Mouse (Mus musculus): Measurements from ENCODE around the gene Gm28042. TPM values are rescaled to one million over a fixed set of nuclear protein-coding genes. Genes with fewer than 3 reads are reported as not detected.
A peak's percentile ranks its signal among the peaks of the same experiment; 100 is the strongest.

Gm28042 gene
- polyA plus RNA-seq, 1 experiment from 2014 or later = 3.2 TPM

- 41% methylated on average over 4 of the region's 4 CpGs for WGBS
- H3K36me3 ChIP-seq = peaks cover 34% of the 10 kb centered on the region
- H3K4me2 ChIP-seq = no peak overlapping the region
- H3K4me3 ChIP-seq = no peak overlapping the region
- no peaks in the 10 kb centered on the region for H3K9me3 ChIP-seq (replicated peaks)
- peaks cover 9% of the 10 kb centered on the region for H3K4me1 ChIP-seq (replicated peaks)
- peaks cover 10% of the 10 kb centered on the region; the same call in 1 of the 2 replicates for H3K27me3 ChIP-seq (replicated peaks)
- no peak for ATAC-seq (ENCODE audit: insufficient number of reproducible peaks, low FRiP score)
- no peak overlapping the region for H3K9ac ChIP-seq
- no peak overlapping the region for H3K27ac ChIP-seq (ENCODE audit: poor library complexity, severe bottlenecking)
Observed at GRCm38 (mm10) chr2:120044101-120044603, 16.9 kb downstream of the Gm28042 start.

- Histone ChIP-seq H3K4me1 (replicated peaks) (peaks cover 9% of the 10 kb centered on the region), H3K9me3 (replicated peaks) (no peaks in the 10 kb centered on the region), H3K4me2 (no peak overlapping the region), H3K36me3 (peaks cover 29% of the 10 kb centered on the region), H3K4me3 (no peak overlapping the region), H3K9ac (no peak overlapping the region), H3K27me3 (replicated peaks) (peaks cover 14% of the 10 kb centered on the region; the same call in 1 of the 2 replicates), H3K27ac (ENCODE audit: poor library complexity, severe bottlenecking) (no peak overlapping the region)
- WGBS = 72% methylated on average over 3 of the region's 3 CpGs
- no peak for ATAC-seq (ENCODE audit: insufficient number of reproducible peaks, low FRiP score)
Observed at GRCm38 (mm10) chr2:120044676-120045075, 17.4 kb downstream of the Gm28042 start.

GRCm38 (mm10) chr2:120046486-120047310 lies 19.4 kb downstream of the Gm28042 start:
- Histone ChIP-seq H3K36me3 (peaks cover 9% of the 10 kb centered on the region), H3K4me2 (no peak overlapping the region), H3K27me3 (replicated peaks) (peaks cover 20% of the 10 kb centered on the region), H3K9ac (no peak overlapping the region), H3K4me3 (no peak overlapping the region), H3K4me1 (replicated peaks) (peaks cover 9% of the 10 kb centered on the region), H3K27ac (ENCODE audit: poor library complexity, severe bottlenecking) (no peak overlapping the region), H3K9me3 (replicated peaks) (no peaks in the 10 kb centered on the region)
- ATAC-seq (ENCODE audit: insufficient number of reproducible peaks, low FRiP score) = no peak
- WGBS = 59% methylated on average over 14 of the region's 14 CpGs

GRCm38 (mm10) chr2:120048173-120048572 lies 20.9 kb downstream of the Gm28042 start:
- no peak for ATAC-seq (ENCODE audit: insufficient number of reproducible peaks, low FRiP score)

GRCm38 (mm10) chr2:120049632-120050274 lies 22.5 kb downstream of the Gm28042 start:
- H3K36me3 ChIP-seq = no peaks in the 10 kb centered on the region
- no peaks in the 10 kb centered on the region for H3K9me3 ChIP-seq (replicated peaks)
- no peak overlapping the region for H3K27ac ChIP-seq (ENCODE audit: poor library complexity, severe bottlenecking)
- 54% methylated on average over 10 of the region's 10 CpGs for WGBS
- H3K4me2 ChIP-seq = no peak overlapping the region
- peaks cover 11% of the 10 kb centered on the region for H3K4me1 ChIP-seq (replicated peaks)
- no peak overlapping the region for H3K4me3 ChIP-seq
- ATAC-seq (ENCODE audit: insufficient number of reproducible peaks, low FRiP score) = peak; percentile 39; the same call in 1 of the 2 replicates
- H3K27me3 ChIP-seq (replicated peaks) = peaks cover 21% of the 10 kb centered on the region
- H3K9ac ChIP-seq = no peak overlapping the region

More at GRCm38 (mm10) chr2:120048173-120048572, 20.9 kb downstream of the Gm28042 start:
- Histone ChIP-seq H3K9me3 (replicated peaks) (no peaks in the 10 kb centered on the region), H3K36me3 (no peaks in the 10 kb centered on the region), H3K4me1 (replicated peaks) (peaks cover 9% of the 10 kb centered on the region), H3K27me3 (replicated peaks) (peaks cover 21% of the 10 kb centered on the region), H3K4me3 (no peak overlapping the region), H3K4me2 (no peak overlapping the region), H3K27ac (ENCODE audit: poor library complexity, severe bottlenecking) (no peak overlapping the region), H3K9ac (no peak overlapping the region)
- WGBS = 58% methylated on average over 9 of the region's 9 CpGs

GRCm38 (mm10) chr2:120051405-120051804 lies 24.1 kb downstream of the Gm28042 start:
- no peaks in the 10 kb centered on the region for H3K9me3 ChIP-seq (replicated peaks)
- H3K4me3 ChIP-seq = no peak overlapping the region
- H3K36me3 ChIP-seq = no peaks in the 10 kb centered on the region
- peaks cover 15% of the 10 kb centered on the region for H3K4me1 ChIP-seq (replicated peaks)
- ATAC-seq (ENCODE audit: insufficient number of reproducible peaks, low FRiP score) = no peak
- H3K9ac ChIP-seq = no peak overlapping the region
- H3K4me2 ChIP-seq = no peak overlapping the region
- H3K27ac ChIP-seq (ENCODE audit: poor library complexity, severe bottlenecking) = no peak overlapping the region
- H3K27me3 ChIP-seq (replicated peaks) = peaks cover 21% of the 10 kb centered on the region
- 65% methylated on average over 6 of the region's 6 CpGs for WGBS

- no peak overlapping the region for H3K4me3 ChIP-seq
- H3K4me2 ChIP-seq = no peak overlapping the region
- no peak overlapping the region for H3K27ac ChIP-seq (ENCODE audit: poor library complexity, severe bottlenecking)
- H3K9ac ChIP-seq = no peak overlapping the region
- peaks cover 15% of the 10 kb centered on the region for H3K4me1 ChIP-seq (replicated peaks)
- ATAC-seq (ENCODE audit: insufficient number of reproducible peaks, low FRiP score) = no peak
- H3K36me3 ChIP-seq = no peaks in the 10 kb centered on the region
- H3K9me3 ChIP-seq (replicated peaks) = no peaks in the 10 kb centered on the region
- peaks cover 14% of the 10 kb centered on the region; the same call in 1 of the 2 replicates for H3K27me3 ChIP-seq (replicated peaks)
- WGBS = 63% methylated on average over 12 of the region's 12 CpGs
Observed at GRCm38 (mm10) chr2:120054771-120055552, 27.7 kb downstream of the Gm28042 start.

- Histone ChIP-seq H3K4me1 (replicated peaks) (peaks cover 15% of the 10 kb centered on the region), H3K9ac (no peak overlapping the region), H3K27ac (ENCODE audit: poor library complexity, severe bottlenecking) (no peak overlapping the region), H3K27me3 (replicated peaks) (peaks cover 14% of the 10 kb centered on the region; the same call in 1 of the 2 replicates), H3K9me3 (replicated peaks) (no peaks in the 10 kb centered on the region), H3K4me2 (no peak overlapping the region), H3K36me3 (no peaks in the 10 kb centered on the region), H3K4me3 (no peak overlapping the region)
- no peak for ATAC-seq (ENCODE audit: insufficient number of reproducible peaks, low FRiP score)
- WGBS = 79% methylated on average over 10 of the region's 10 CpGs
Observed at GRCm38 (mm10) chr2:120055923-120056322, 28.6 kb downstream of the Gm28042 start.

- Histone ChIP-seq H3K4me2 (no peak overlapping the region), H3K9ac (no peak overlapping the region), H3K27ac (ENCODE audit: poor library complexity, severe bottlenecking) (no peak overlapping the region), H3K36me3 (no peaks in the 10 kb centered on the region), H3K27me3 (replicated peaks) (peaks cover 8% of the 10 kb centered on the region; the same call in 1 of the 2 replicates), H3K4me1 (replicated peaks) (peaks cover 15% of the 10 kb centered on the region), H3K4me3 (no peak overlapping the region), H3K9me3 (replicated peaks) (no peaks in the 10 kb centered on the region)
- no peak for ATAC-seq (ENCODE audit: insufficient number of reproducible peaks, low FRiP score)
- 79% methylated on average over 4 of the region's 4 CpGs for WGBS
Observed at GRCm38 (mm10) chr2:120058818-120059217, 31.5 kb downstream of the Gm28042 start.

- Histone ChIP-seq H3K27ac (ENCODE audit: poor library complexity, severe bottlenecking) (no peak overlapping the region), H3K27me3 (replicated peaks) (peaks cover 8% of the 10 kb centered on the region; the same call in 1 of the 2 replicates), H3K4me3 (no peak overlapping the region), H3K4me1 (replicated peaks) (peaks cover 9% of the 10 kb centered on the region; the same call in 1 of the 2 replicates), H3K9me3 (replicated peaks) (no peaks in the 10 kb centered on the region), H3K9ac (no peak overlapping the region), H3K36me3 (no peaks in the 10 kb centered on the region), H3K4me2 (no peak overlapping the region)
- WGBS = 63% methylated on average over 3 of the region's 3 CpGs
- no peak for ATAC-seq (ENCODE audit: insufficient number of reproducible peaks, low FRiP score)
Observed at GRCm38 (mm10) chr2:120059466-120059865, 32.2 kb downstream of the Gm28042 start.

Data from heart, embryonic 12.5 days (tissue).